In genomic region chr6:71823488-71823887, GRCm38 (mm10) we compare ENCODE assay signal across 8 mouse cellular contexts. TPM values are rescaled to one million over a fixed set of nuclear protein-coding genes. Genes with fewer than 3 reads are reported as not detected.
A peak's percentile ranks its signal among the peaks of the same experiment; 100 is the strongest.
DNase-seq lines count a peak whose midpoint lies in the region; ATAC-seq lines count a peak whose summit lies in the region.

No protein-coding gene starts in this region.

- intact Hi-C loops in left cerebral cortex, postnatal 10 days (cut with DNase I): no loop called here

- peak; percentile 97 for ATAC-seq in inflammation-experienced regulatory T-cells, adult 6 months
- peak; percentile 92 for ATAC-seq in megakaryocyte-erythroid progenitor cell, adult 5-6 weeks (replicated peaks; ENCODE audit: low FRiP score, low TSS enrichment, poor library complexity, severe bottlenecking)

- DNase-seq in adipocyte (ENCODE audit: low spot score): peak; percentile 96
- DNase-seq in embryo, embryonic 10 days (ENCODE audit: low spot score): peak; percentile 96
- peak; percentile 83 for DNase-seq in gastrocnemius, postnatal 10 days
- DNase-seq in left cerebral cortex, postnatal 10 days (ENCODE audit: extremely low spot score in 1 of 2, low spot score in 2 of 2): peak; percentile 87 to 91
- DNase-seq in right cerebral cortex, postnatal 25 days: peak; percentile 91
- peak; percentile 80 to 87 for DNase-seq in urinary bladder, postnatal 4 days (ENCODE audit: low spot score in 2 of 2)

RNA-seq across cellular contexts. Expression of gene Mrpl35, which starts 3.3 kb away (rescaled TPM):
- 10 to 100 TPM; 28.5 to 29.8 TPM for total RNA-seq in gastrocnemius, postnatal 10 days (2021)
- 10 to 100 TPM; 61.2 to 73.9 (median 67.8) TPM for polyA plus RNA-seq in inflammation-experienced regulatory T-cells, adult 6 months (2017; shearing (Covaris generic))
- total RNA-seq in left cerebral cortex, postnatal 10 days (2021): 10 to 100 TPM; 28.2 to 31.0 TPM
- 56.4 and 84.6 TPM in 2 replicates for total RNA-seq in megakaryocyte-erythroid progenitor cell, adult 5-6 weeks (2014; fragmentation: Nextera tagmentation)
- 57.0 and 69.5 TPM in 2 replicates for total RNA-seq in megakaryocyte-erythroid progenitor cell, adult 5-6 weeks (2017)

RNA-seq across cellular contexts. Expression of gene Immt, which starts 7.6 kb away (rescaled TPM):
- total RNA-seq in gastrocnemius, postnatal 10 days (2021): 100 to 1,000 TPM; 203 to 246 TPM
- 100 to 1,000 TPM; 107 to 131 (median 127) TPM for polyA plus RNA-seq in inflammation-experienced regulatory T-cells, adult 6 months (2017; shearing (Covaris generic))
- total RNA-seq in left cerebral cortex, postnatal 10 days (2021): 100 to 1,000 TPM; 145 to 147 TPM
- 198 and 228 TPM in 2 replicates for total RNA-seq in megakaryocyte-erythroid progenitor cell, adult 5-6 weeks (2014; fragmentation: Nextera tagmentation)
- total RNA-seq in megakaryocyte-erythroid progenitor cell, adult 5-6 weeks (2017): 182 TPM in 2 replicates

Comparison
In these comparisons a context has a peak if more than half of its experiments do, and no peak if none do; other contexts are left out.
1. Peak in every context shown above with its lines: DNase-seq and ATAC-seq.